Mouse (Mus musculus): ENCODE data around the gene Itpr3. TPM values are rescaled to one million over a fixed set of nuclear protein-coding genes. Genes with fewer than 3 reads are reported as not detected.
A peak's percentile ranks its signal among the peaks of the same experiment; 100 is the strongest.

Gene Itpr3
- total and polyA plus RNA-seq, 2 experiments from 2014 or later: 0.58 to 4.0 TPM

- H3K4me2 ChIP-seq (ENCODE audit: low read depth, low read length): no peak overlapping the region
- TF ChIP-seq CTCF (IDR thresholded peaks at IDR 0.05; ENCODE audit: low read depth): no peak
- H3K4me3 ChIP-seq (ENCODE audit: low read length): no peak overlapping the region
- H3K27ac ChIP-seq: no peak overlapping the region
- H3K36me3 ChIP-seq (ENCODE audit: insufficient read depth, low read length): no peaks in the 10 kb centered on the region
- DNase-seq (ENCODE audit: low spot score): no peak
- no peak for ATAC-seq
- no peaks in the 10 kb centered on the region for H3K27me3 ChIP-seq (ENCODE audit: insufficient read depth, low read length)
- no peak overlapping the region for H3K9ac ChIP-seq (replicated peaks; ENCODE audit: low read length)
- no peaks in the 10 kb centered on the region for H3K9me3 ChIP-seq (ENCODE audit: low read length)
- H3K4me1 ChIP-seq (ENCODE audit: insufficient read depth, low read length): peaks cover 20% of the 10 kb centered on the region
- 91% methylated on average over 10 of the region's 10 CpGs for WGBS
Observed at GRCm38 (mm10) chr17:27132238-27132637, 75.1 kb downstream of the Itpr3 start.

DNA sequence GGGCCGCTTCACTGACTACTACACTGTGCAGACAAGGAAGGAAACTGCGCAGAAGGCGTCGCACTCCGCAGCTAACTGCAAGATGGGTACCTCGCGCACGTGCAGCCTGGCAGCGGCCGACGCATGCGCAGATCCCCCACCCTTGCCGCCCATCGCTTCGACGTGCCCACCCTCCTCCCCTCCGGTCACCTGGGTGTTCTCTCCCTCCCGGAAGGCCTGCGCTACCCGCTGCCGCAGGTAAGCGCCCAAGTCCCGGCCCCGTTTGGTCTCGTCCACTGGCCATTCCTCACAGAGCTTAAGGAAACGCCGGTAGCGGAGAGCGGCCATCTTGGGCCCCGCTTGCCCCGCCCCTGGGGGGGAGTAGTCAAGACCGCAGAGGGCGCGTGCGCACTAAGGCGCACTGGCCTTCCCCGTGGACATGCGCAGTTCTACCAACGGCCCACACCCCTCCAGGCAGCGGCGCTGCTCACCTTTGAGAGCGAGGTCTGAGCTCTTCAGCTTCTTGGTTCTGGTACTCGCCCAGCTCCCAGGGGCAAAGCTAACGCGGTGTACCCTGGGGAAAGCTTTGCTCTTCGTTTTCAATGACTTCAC, 76.5 kb downstream of the Itpr3 start, which contains the start of gene Uqcc2:
Uqcc2 (minus strand) TSS at position 366 of the 591 bp plus-strand sequence.
- WGBS: 0% methylated on average over 46 of the region's 46 CpGs
- ATAC-seq (peak; percentile 94), DNase-seq (ENCODE audit: low spot score) (peak; percentile 100)
- H3K4me2 ChIP-seq (ENCODE audit: low read depth, low read length): peak within 1 kb of the TSS; percentile 52
- TF ChIP-seq CTCF (IDR thresholded peaks at IDR 0.05; ENCODE audit: low read depth): peak; percentile 80
- peak within 1 kb of the TSS; percentile 66 for H3K9ac ChIP-seq (replicated peaks; ENCODE audit: low read length)
- peaks cover 19% of the 10 kb centered on the region for H3K4me1 ChIP-seq (ENCODE audit: insufficient read depth, low read length)
- H3K9me3 ChIP-seq (ENCODE audit: low read length): no peaks in the 10 kb centered on the region
- no peaks in the 10 kb centered on the region for H3K36me3 ChIP-seq (ENCODE audit: insufficient read depth, low read length)
- H3K4me3 ChIP-seq (ENCODE audit: low read length): peak within 1 kb of the TSS; percentile 63
- H3K27me3 ChIP-seq (ENCODE audit: insufficient read depth, low read length): no peaks in the 10 kb centered on the region
- peak within 1 kb of the TSS; percentile 89 for H3K27ac ChIP-seq

DNA sequence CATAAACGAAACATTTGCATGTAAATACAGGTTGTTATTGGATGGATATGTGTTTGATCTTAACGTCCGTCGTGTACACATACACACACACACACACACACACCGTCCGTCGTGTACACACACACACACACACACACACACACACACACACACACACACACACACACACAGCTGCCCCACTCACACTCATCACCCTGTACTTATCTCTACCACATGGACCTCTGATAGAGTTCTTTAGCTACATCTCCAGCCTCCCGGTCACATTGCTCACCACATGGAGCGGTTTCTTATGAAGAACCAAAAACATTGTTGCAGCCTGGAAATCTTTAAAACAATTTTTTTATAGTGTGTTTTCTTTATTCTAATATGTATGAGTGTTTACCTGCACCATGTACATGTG, 77.1 kb downstream of the Itpr3 start:
- peak overlapping the region; percentile 63 for H3K4me3 ChIP-seq (ENCODE audit: low read length)
- no peaks in the 10 kb centered on the region for H3K36me3 ChIP-seq (ENCODE audit: insufficient read depth, low read length)
- peak overlapping the region; percentile 52 for H3K4me2 ChIP-seq (ENCODE audit: low read depth, low read length)
- 25% methylated on average over 9 of the region's 9 CpGs for WGBS
- TF ChIP-seq CTCF (IDR thresholded peaks at IDR 0.05; ENCODE audit: low read depth): no peak
- H3K27me3 ChIP-seq (ENCODE audit: insufficient read depth, low read length): no peaks in the 10 kb centered on the region
- H3K27ac ChIP-seq: peak overlapping the region; percentile 89; the same call in 1 of the 2 replicates
- peaks cover 19% of the 10 kb centered on the region for H3K4me1 ChIP-seq (ENCODE audit: insufficient read depth, low read length)
- no peak for DNase-seq (ENCODE audit: low spot score)
- H3K9ac ChIP-seq (replicated peaks; ENCODE audit: low read length): peak overlapping the region; percentile 66
- ATAC-seq: peak; percentile 46; the same call in 1 of the 2 replicates
- H3K9me3 ChIP-seq (ENCODE audit: low read length): no peaks in the 10 kb centered on the region

DNA sequence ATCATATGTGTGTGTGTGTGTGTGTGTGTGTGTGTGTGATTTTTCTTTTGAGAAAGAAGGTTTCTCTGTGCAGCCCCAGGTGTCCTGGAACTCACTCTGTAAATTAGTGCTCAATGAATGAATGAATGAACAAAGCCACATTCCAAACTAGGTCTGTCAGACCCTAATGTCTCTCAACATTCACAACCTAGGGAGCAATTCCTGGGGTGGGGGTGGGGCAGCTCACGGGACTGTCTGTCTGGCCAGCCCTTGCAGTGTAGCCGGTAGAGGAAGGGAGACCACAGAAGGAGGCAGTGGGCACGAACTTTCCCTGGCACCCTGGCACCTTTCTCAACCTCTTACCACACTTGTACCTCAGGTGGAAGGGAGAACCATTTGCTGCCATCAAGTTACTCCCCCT, 77.6 kb downstream of the Itpr3 start:
- H3K4me3 ChIP-seq (ENCODE audit: low read length): no peak overlapping the region
- ATAC-seq: no peak
- DNase-seq (ENCODE audit: low spot score): no peak
- H3K27me3 ChIP-seq (ENCODE audit: insufficient read depth, low read length): no peaks in the 10 kb centered on the region
- H3K4me1 ChIP-seq (ENCODE audit: insufficient read depth, low read length): peaks cover 23% of the 10 kb centered on the region
- H3K9ac ChIP-seq (replicated peaks; ENCODE audit: low read length): no peak overlapping the region
- 26% methylated on average over 3 of the region's 3 CpGs for WGBS
- H3K36me3 ChIP-seq (ENCODE audit: insufficient read depth, low read length): no peaks in the 10 kb centered on the region
- H3K9me3 ChIP-seq (ENCODE audit: low read length): no peaks in the 10 kb centered on the region
- no peak overlapping the region for H3K27ac ChIP-seq
- TF ChIP-seq CTCF (IDR thresholded peaks at IDR 0.05; ENCODE audit: low read depth): no peak
- H3K4me2 ChIP-seq (ENCODE audit: low read depth, low read length): no peak overlapping the region

- Histone ChIP-seq H3K27ac (no peak overlapping the region), H3K4me3 (ENCODE audit: low read length) (no peak overlapping the region), H3K27me3 (ENCODE audit: insufficient read depth, low read length) (no peaks in the 10 kb centered on the region), H3K36me3 (ENCODE audit: insufficient read depth, low read length) (no peaks in the 10 kb centered on the region), H3K9me3 (ENCODE audit: low read length) (no peaks in the 10 kb centered on the region), H3K4me1 (ENCODE audit: insufficient read depth, low read length) (peaks cover 14% of the 10 kb centered on the region), H3K4me2 (ENCODE audit: low read depth, low read length) (no peak overlapping the region), H3K9ac (replicated peaks; ENCODE audit: low read length) (no peak overlapping the region)
- DNase-seq (ENCODE audit: low spot score) (no peak), ATAC-seq (no peak)
- WGBS: 52% methylated on average over 9 of the region's 9 CpGs
- TF ChIP-seq CTCF (IDR thresholded peaks at IDR 0.05; ENCODE audit: low read depth): no peak
Observed at GRCm38 (mm10) chr17:27138396-27138795, 81.3 kb downstream of the Itpr3 start.

GRCm38 (mm10) chr17:27139304-27139703, 82.2 kb downstream of the Itpr3 start:
- Histone ChIP-seq H3K4me2 (ENCODE audit: low read depth, low read length) (no peak overlapping the region), H3K4me3 (ENCODE audit: low read length) (no peak overlapping the region), H3K4me1 (ENCODE audit: insufficient read depth, low read length) (peaks cover 14% of the 10 kb centered on the region; the same call in 1 of the 2 replicates), H3K27me3 (ENCODE audit: insufficient read depth, low read length) (no peaks in the 10 kb centered on the region), H3K9me3 (ENCODE audit: low read length) (no peaks in the 10 kb centered on the region), H3K27ac (no peak overlapping the region), H3K36me3 (ENCODE audit: insufficient read depth, low read length) (no peaks in the 10 kb centered on the region), H3K9ac (replicated peaks; ENCODE audit: low read length) (no peak overlapping the region)
- WGBS: 27% methylated on average over 7 of the region's 7 CpGs
- ATAC-seq (no peak), DNase-seq (ENCODE audit: low spot score) (no peak)
- TF ChIP-seq CTCF (IDR thresholded peaks at IDR 0.05; ENCODE audit: low read depth): no peak

DNA sequence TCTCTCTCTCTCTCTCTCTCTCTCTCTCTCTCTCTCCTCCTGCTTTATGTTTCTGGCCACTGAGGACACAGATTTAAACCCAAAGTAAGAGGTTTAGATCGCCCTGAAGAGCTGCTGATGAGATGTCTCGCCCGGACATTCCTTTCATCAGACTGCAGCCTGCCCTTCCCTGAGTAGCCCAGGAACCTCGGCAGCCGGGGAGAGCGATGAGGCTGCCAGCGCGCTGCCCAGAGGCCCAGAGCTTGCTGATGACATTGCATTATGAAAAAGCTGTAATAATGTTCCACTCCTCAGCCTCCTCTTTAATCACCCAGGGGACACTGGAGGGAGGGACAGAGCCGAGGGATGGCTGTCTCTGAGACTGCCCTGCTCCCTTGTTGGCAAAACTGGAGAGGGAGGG, 83.2 kb downstream of the Itpr3 start:
- Histone ChIP-seq H3K4me2 (ENCODE audit: low read depth, low read length) (no peak overlapping the region), H3K27me3 (ENCODE audit: insufficient read depth, low read length) (no peaks in the 10 kb centered on the region), H3K4me1 (ENCODE audit: insufficient read depth, low read length) (peaks cover 14% of the 10 kb centered on the region; the same call in 1 of the 2 replicates), H3K4me3 (ENCODE audit: low read length) (no peak overlapping the region), H3K36me3 (ENCODE audit: insufficient read depth, low read length) (no peaks in the 10 kb centered on the region), H3K9ac (replicated peaks; ENCODE audit: low read length) (no peak overlapping the region), H3K27ac (no peak overlapping the region), H3K9me3 (ENCODE audit: low read length) (no peaks in the 10 kb centered on the region)
- TF ChIP-seq CTCF (IDR thresholded peaks at IDR 0.05; ENCODE audit: low read depth): no peak
- ATAC-seq (no peak), DNase-seq (ENCODE audit: low spot score) (no peak)
- WGBS: 38% methylated on average over 9 of the region's 9 CpGs
